Mouse (Mus musculus) embryonic facial prominence, embryonic 14.5 days (tissue): ENCODE measurements around the gene Olfr148. TPM values are rescaled to one million over a fixed set of nuclear protein-coding genes. Genes with fewer than 3 reads are reported as not detected.

Source experiments
- ATAC-seq: fragments of 200-750 bp; cut with Nextera tagmentation; 2 replicates; pipeline ENCODE4 v1.8.0; 2017; ENCODE audit warnings: low read depth, moderate number of reproducible peaks, moderate TSS enrichment
- DNase-seq: peaks from one replicate; pipeline ENCODE4 v3.0.0-alpha.2; 2015; ENCODE audit warnings: low spot score
- H3K27ac ChIP-seq: fragments of 300-500 bp; sonication (generic); replicated peaks from 2 replicates; pipeline ENCODE4 v1.5.1; 2014; ENCODE audit warnings: low read depth, mild to moderate bottlenecking, low read length, moderate library complexity
- H3K27me3 ChIP-seq: fragments of 300-500 bp; sonication (generic); replicated peaks from 2 replicates; pipeline ENCODE4 v1.6.1; 2014; ENCODE audit warnings: low read length; ENCODE audit not compliant: control insufficient read depth, insufficient read depth
- H3K36me3 ChIP-seq: fragments of 300-500 bp; sonication (generic); 2 replicates; pipeline ENCODE4 v1.6.1; 2014; ENCODE audit warnings: low read length, mixed read lengths; ENCODE audit not compliant: control insufficient read depth, insufficient read depth
- H3K4me1 ChIP-seq: fragments of 300-500 bp; sonication (generic); 2 replicates; pipeline ENCODE4 v1.6.1; 2014; ENCODE audit warnings: antibody characterized with exemption, low read length; ENCODE audit not compliant: control insufficient read depth, insufficient read depth
- H3K4me2 ChIP-seq: fragments of 300-500 bp; sonication (generic); 2 replicates; pipeline ENCODE4 v1.6.1; 2014; ENCODE audit warnings: low read depth, mild to moderate bottlenecking, low read length, moderate library complexity, mixed read lengths
- H3K4me3 ChIP-seq: fragments of 300-500 bp; sonication (generic); 2 replicates; pipeline ENCODE4 v1.5.1; 2014; ENCODE audit warnings: low read depth, mild to moderate bottlenecking, low read length
- H3K9ac ChIP-seq: fragments of 300-500 bp; sonication (generic); 2 replicates; pipeline ENCODE4 v1.6.1; 2014; ENCODE audit warnings: low read depth, mild to moderate bottlenecking, low read length, moderate library complexity, mixed read lengths
- H3K9me3 ChIP-seq: fragments of 300-500 bp; sonication (generic); 2 replicates; pipeline ENCODE4 v1.6.1; 2016; ENCODE audit warnings: low read length; ENCODE audit not compliant: control insufficient read depth
- WGBS: fragments of 180-500 bp; shearing (Covaris S2); extraction: QIAGEN DNeasy Blood & Tissue Kit; methylation state at CpG from one replicate; pipeline ENCODE4 v1.1.7; 2014; 5-methylcytosine and 5-hydroxymethylcytosine counted together
- polyA plus RNA-seq: library from polyadenylated mRNA; unstranded; fragments of >200 nt; fragmentation: Nextera tagmentation; extraction: Ambion mirVana; gene quantifications from 2 replicates; pipeline ENCODE4 v1.2.1, GENCODE M21; 2014

Gene Olfr148
- polyA plus RNA-seq = not detected in 2 replicates

DNA sequence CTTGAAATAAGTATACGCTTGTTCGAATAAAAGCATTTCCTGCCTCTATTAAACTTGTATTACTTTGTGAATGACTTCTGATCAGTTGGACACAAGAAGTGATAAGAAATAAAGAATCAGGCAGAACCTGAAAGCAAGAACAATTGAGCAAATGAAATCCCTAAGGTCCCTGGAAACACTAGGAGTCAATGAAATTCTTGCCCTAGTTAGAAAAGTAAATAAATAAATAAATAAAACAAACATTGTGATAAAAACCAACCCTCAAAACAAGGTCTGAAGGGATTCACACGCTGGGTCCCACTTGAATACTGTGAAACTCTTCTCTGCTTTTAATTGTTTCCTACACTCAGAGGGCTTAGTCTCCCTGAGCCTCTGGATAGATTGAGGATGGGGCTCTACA, at the start of gene Olfr148:
Olfr148 (plus strand) TSS at position 301 of the 400 bp plus-strand sequence.
- Histone ChIP-seq H3K9ac (no peak within 1 kb of the TSS), H3K27ac (no peak within 1 kb of the TSS), H3K9me3 (no peaks in the 10 kb centered on the region), H3K4me2 (no peak within 1 kb of the TSS), H3K27me3 (no peaks in the 10 kb centered on the region), H3K36me3 (no peaks in the 10 kb centered on the region), H3K4me1 (no peaks in the 10 kb centered on the region), H3K4me3 (no peak within 1 kb of the TSS)
- whole genome bisulfite sequencing = 72% methylated on average over 3 of the region's 3 CpGs
- no peak for ATAC-seq
- no peak for DNase-seq

DNA sequence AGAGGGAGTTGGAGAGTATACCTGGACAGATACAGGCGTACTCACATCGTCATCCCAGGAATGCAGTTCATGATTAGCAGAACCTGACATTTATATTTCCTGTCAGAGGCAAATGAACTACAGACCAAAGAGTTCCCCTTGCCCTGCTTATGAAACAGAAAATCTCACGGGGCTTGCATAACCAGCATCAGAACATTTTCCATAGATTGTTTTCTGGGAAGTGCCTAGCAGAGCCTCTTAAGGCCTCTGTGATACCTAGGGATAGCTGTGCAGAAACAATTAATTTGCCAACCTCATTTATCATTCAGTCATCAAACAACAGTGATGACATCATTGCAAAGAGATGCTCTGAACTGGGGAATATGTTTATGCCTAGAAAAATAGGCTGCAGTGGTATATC, 35.0 kb upstream of the Olfr148 start, which contains the start of gene Olfr959:
Olfr959 (minus strand) TSS at position 101 of the 400 bp plus-strand sequence.
- WGBS = 61% methylated on average over 3 of the region's 3 CpGs
- ATAC-seq = no peak

DNA sequence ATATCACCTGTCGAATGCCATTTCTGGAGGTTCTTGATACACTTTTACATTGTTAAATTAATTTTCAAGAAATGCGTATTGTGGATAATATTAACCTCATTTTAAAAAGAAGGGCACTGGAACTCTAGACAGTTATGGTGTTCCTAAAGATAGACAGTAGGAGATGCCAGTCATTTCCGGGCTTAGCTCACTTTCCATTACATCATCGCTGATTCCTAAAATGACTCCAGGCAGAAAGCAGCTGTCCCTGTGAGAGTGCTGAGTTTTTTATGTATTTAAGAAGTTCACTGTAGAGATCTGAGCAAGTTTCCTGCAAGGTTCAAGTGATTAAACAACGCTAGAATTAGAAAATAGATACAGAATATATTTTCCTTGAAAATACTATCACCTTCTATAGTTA, 33.4 kb upstream of the Olfr148 start:
- no peak for ATAC-seq

More for the DNA sequence above, 35.0 kb upstream of the Olfr148 start, which contains the start of gene Olfr959:
- Histone ChIP-seq H3K4me2 (no peak within 1 kb of the TSS), H3K4me3 (no peak within 1 kb of the TSS), H3K9me3 (no peaks in the 10 kb centered on the region), H3K27ac (no peak within 1 kb of the TSS), H3K4me1 (no peaks in the 10 kb centered on the region), H3K27me3 (no peaks in the 10 kb centered on the region), H3K36me3 (no peaks in the 10 kb centered on the region), H3K9ac (no peak within 1 kb of the TSS)
- no peak for DNase-seq

DNA sequence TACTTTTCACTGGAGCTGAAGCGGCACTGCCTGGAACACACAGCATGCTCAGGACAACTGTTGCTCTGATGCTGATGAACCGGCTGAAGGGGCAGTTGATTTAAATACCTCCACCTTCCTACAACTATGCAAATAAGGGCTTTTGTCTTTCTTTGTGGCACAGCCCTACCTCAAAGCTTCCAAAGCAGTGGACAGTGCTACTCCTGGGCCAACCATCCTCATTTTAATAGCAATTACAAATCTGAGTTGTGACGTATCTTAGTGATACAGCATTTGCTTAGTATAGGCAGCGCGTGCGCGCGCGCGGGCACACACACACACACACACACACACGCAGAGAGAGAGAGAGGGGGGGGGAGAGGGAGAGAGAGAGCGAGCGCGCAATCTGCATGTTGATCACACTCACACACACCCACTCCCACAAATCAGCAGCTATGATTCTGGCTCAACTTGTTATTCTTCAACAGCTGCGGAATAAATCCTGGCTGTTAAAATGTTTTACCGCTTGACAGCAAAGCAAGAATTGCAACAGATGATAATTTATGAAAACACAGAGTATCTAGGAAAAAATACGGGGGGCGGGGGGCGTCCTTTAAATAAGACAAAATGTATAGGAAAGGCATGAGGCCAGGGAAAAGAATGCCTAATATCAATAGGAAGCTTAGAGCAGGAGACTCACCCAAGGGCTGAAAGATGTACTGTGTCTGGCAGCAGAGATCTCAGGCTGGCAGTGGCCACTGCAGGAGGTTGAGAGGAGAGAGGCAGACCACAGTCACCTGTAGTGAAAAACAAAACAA, 7.7 kb upstream of the Olfr148 start:
- DNase-seq (peak; percentile 80), ATAC-seq (peak; percentile 60)
- Histone ChIP-seq H3K9ac (peak overlapping the region; percentile 62), H3K36me3 (no peaks in the 10 kb centered on the region), H3K4me3 (peak overlapping the region; percentile 39), H3K9me3 (no peaks in the 10 kb centered on the region), H3K4me1 (0 out of 2 replicates have a peak, but pooled peaks cover 2% of the 10 kb centered on the region), H3K27me3 (no peaks in the 10 kb centered on the region), H3K27ac (peak overlapping the region; percentile 85; the same call in 1 of the 2 replicates), H3K4me2 (peak overlapping the region; percentile 80)
- 1% methylated on average over 19 of the region's 19 CpGs for WGBS

More for the DNA sequence above, 33.4 kb upstream of the Olfr148 start:
- H3K4me2 ChIP-seq = no peak overlapping the region
- no peaks in the 10 kb centered on the region for H3K4me1 ChIP-seq
- no peaks in the 10 kb centered on the region for H3K27me3 ChIP-seq
- no peak overlapping the region for H3K9ac ChIP-seq
- H3K9me3 ChIP-seq = no peaks in the 10 kb centered on the region
- DNase-seq = peak; percentile 22
- no peak overlapping the region for H3K27ac ChIP-seq
- 76% methylated on average over 5 of the region's 5 CpGs for WGBS
- H3K36me3 ChIP-seq = no peaks in the 10 kb centered on the region
- no peak overlapping the region for H3K4me3 ChIP-seq

DNA sequence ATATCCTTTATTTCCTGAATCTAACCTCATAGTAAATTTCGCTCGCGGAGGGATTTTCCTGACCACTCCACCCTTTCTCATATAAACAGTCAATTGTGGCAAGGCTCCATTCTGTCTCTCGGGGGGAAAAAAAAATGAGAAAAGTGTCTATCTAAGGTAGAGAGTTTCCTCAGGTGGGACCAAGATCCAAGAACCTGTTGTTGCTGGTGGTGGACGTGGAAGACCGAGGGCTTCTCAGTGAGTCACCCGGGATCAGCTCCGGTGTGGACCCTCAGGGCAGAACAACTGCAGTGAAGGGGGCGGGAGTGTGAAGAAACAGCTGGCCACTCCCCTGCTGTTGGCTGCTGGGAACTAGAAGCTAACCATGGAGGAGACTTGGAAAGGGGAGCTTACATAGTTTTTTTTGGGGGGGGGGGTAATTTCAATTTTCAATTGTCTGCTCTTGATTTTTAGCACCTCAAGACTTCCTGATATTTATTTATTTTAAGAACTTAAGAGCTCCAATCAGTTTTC, 7.1 kb upstream of the Olfr148 start:
- Histone ChIP-seq H3K36me3 (no peaks in the 10 kb centered on the region), H3K27me3 (no peaks in the 10 kb centered on the region), H3K4me2 (peak overlapping the region; percentile 80), H3K27ac (peak overlapping the region; percentile 85), H3K9me3 (no peaks in the 10 kb centered on the region), H3K4me1 (0 out of 2 replicates have a peak, but pooled peaks cover 2% of the 10 kb centered on the region), H3K4me3 (peak overlapping the region; percentile 39), H3K9ac (peak overlapping the region; percentile 62)
- peak; percentile 88 for DNase-seq
- 1% methylated on average over 9 of the region's 9 CpGs for WGBS
- ATAC-seq = peak; percentile 84

DNA sequence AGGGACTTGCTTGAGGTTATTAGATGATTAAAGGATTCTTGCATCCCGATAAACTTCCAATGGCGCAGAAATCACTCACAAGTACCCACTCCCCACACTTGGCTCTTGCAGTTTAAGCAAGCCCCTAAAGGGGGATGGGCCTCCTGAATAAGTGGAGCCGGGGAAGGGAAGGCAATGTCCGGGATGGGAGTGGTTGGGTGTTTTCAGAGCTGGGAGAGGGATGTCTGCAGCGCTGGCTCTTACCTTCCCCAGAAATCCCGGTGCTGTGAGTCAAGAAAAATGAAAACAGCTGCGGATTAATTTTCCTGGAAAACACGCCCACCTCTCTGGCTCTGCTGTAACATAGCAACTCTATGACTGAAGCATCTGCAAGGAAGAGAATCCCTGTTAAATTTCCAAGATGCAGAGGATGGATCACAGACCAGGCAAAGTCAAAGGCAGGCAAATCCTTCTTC, 6.4 kb upstream of the Olfr148 start, which contains the start of gene AW551984:
AW551984 (minus strand) TSS at position 405 of the 455 bp plus-strand sequence.
- peak within 1 kb of the TSS; percentile 85 for H3K27ac ChIP-seq
- 0 out of 2 replicates have a peak, but pooled peaks cover 2% of the 10 kb centered on the region for H3K4me1 ChIP-seq
- peak within 1 kb of the TSS; percentile 80 for H3K4me2 ChIP-seq
- WGBS = 0% methylated on average over 8 of the region's 8 CpGs
- no peaks in the 10 kb centered on the region for H3K27me3 ChIP-seq
- ATAC-seq (peak; percentile 89), DNase-seq (peak; percentile 92)
- H3K9me3 ChIP-seq = no peaks in the 10 kb centered on the region
- H3K9ac ChIP-seq = peak within 1 kb of the TSS; percentile 62
- H3K36me3 ChIP-seq = no peaks in the 10 kb centered on the region
- peak within 1 kb of the TSS; percentile 39 for H3K4me3 ChIP-seq

DNA sequence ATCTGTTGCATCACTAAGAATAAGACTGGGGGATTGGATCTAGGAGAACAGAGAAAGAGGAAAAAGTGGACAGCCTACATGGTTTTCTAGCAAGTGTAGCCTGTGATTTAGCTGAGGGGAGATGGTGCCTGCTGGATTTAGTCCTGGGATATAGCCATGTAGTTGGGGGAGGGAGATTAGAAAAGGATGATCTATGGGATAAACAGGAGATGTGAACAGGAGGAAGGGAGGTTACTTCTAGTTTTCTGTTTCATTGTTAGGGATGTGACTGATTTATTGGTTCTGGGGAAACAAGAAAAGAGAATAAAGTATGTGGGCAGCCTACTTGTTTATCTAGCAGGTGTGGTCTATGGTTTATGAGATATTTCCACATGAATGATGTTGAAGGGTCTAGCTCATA, 2.0 kb upstream of the Olfr148 start:
- H3K27ac ChIP-seq = no peak overlapping the region
- no peak overlapping the region for H3K4me2 ChIP-seq
- H3K27me3 ChIP-seq = no peaks in the 10 kb centered on the region
- ATAC-seq (no peak), DNase-seq (no peak)
- no peak overlapping the region for H3K4me3 ChIP-seq
- H3K9ac ChIP-seq = no peak overlapping the region
- no peaks in the 10 kb centered on the region for H3K9me3 ChIP-seq
- H3K36me3 ChIP-seq = no peaks in the 10 kb centered on the region
- H3K4me1 ChIP-seq = 0 out of 2 replicates have a peak, but pooled peaks cover 2% of the 10 kb centered on the region

DNA sequence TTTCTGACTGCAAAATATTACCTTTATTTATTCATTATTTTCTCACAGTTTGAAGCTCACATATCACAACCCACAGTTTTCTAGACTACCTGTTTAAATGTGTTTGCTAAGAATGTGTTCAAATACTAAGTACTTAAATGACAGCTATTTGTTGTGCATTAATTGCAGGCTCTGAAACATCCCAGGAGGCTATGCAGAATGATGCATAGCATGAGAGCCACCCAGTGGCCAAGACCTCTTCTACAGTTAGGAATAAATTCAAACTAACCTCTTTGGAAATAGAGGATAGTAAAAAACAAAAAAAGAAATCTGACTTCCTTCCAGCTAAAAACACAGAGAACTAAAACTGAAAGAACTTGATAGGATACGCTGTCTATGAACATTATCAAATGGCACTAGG, 1.5 kb downstream of the Olfr148 start:
- no peak overlapping the region for H3K9ac ChIP-seq
- H3K4me1 ChIP-seq = no peaks in the 10 kb centered on the region
- H3K36me3 ChIP-seq = no peaks in the 10 kb centered on the region
- ATAC-seq (no peak), DNase-seq (peak; percentile 51)
- 63% methylated on average over 1 of the region's 1 CpGs for WGBS
- H3K27me3 ChIP-seq = no peaks in the 10 kb centered on the region
- H3K27ac ChIP-seq = no peak overlapping the region
- H3K9me3 ChIP-seq = no peaks in the 10 kb centered on the region
- no peak overlapping the region for H3K4me3 ChIP-seq
- H3K4me2 ChIP-seq = no peak overlapping the region
